Mouse (Mus musculus) lung, adult 2 months (tissue): Measurements from ENCODE around the gene Ror2.

ENCODE experiments used
- CTCF ChIP-seq: fragments of 200-500 bp; IDR thresholded peaks from 2 replicates; pipeline ENCODE4 v1.5.1; 2011; ENCODE audit warnings: mild to moderate bottlenecking, low read length, control low read depth; ENCODE audit not compliant: insufficient read depth
- POLR2A ChIP-seq: fragments of 200-500 bp; IDR thresholded peaks from 2 replicates; pipeline ENCODE4 v1.6.1; 2011; ENCODE audit warnings: low read depth, mild to moderate bottlenecking, control low read depth, low read length, borderline replicate concordance; ENCODE audit errors: extremely low read depth

- TF ChIP-seq CTCF (no peak), POLR2A (no peak)
Measured at GRCm38 (mm10) chr13:53278908-53279307, 7.0 kb downstream of the Ror2 start.
